Mouse (Mus musculus) stomach, postnatal 0 days (tissue): ENCODE measurements around the gene Nr1i2.

ENCODE experiments used
- CTCF ChIP-seq: IDR thresholded peaks from 2 replicates; pipeline ENCODE4 v1.5.1; 2016; ENCODE audit warnings: antibody characterized with exemption, low read depth, mild to moderate bottlenecking, moderate library complexity
- EP300 ChIP-seq: optimal IDR thresholded peaks from 2 replicates; pipeline ENCODE3; 2016; ENCODE audit warnings: antibody characterized with exemption

GRCm38 (mm10) chr16:38286541-38286940 lies 8.1 kb downstream of the Nr1i2 start:
- no peak for TF ChIP-seq CTCF
- no peak for TF ChIP-seq EP300
